Mouse (Mus musculus): Measurements from ENCODE around the gene Hibadh.

- TF ChIP-seq CTCF (IDR thresholded peaks at IDR 0.05; ENCODE audit: insufficient read depth, low read length) (no peak), POLR2A (IDR thresholded peaks at IDR 0.05; ENCODE audit: borderline replicate concordance, extremely low read depth, low read depth, low read length) (no peak)
These were observed 7.8 kb upstream of the Hibadh start for GRCm38 (mm10) chr6:52648031-52648430.
